Mouse (Mus musculus): Measurements from ENCODE around the gene Slc17a3. TPM values are rescaled to one million over a fixed set of nuclear protein-coding genes. Genes with fewer than 3 reads are reported as not detected.

Gene Slc17a3
- polyA plus RNA-seq, 1 experiment = not detected

DNA sequence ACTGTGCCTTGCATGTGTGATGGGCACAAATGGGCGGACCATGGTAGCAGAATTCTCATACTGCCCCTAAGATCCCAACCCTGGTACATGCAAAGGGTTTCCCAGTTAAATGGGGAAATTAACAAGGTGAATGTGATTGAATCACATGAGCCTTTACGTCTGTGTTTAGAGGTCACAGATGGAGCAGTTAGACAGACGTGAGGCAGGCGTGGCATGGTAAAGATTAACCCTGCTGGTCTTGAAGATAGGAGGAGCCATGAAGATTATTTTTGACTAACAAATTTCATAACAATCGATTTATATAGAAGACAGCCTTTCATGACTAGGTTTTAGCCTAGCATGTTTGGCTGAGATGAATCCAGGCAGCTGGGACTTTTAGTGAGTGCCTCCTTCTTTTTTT, 33.9 kb downstream of the Slc17a3 start:
- DNase-seq (ENCODE audit: low spot score) = no peak

DNA sequence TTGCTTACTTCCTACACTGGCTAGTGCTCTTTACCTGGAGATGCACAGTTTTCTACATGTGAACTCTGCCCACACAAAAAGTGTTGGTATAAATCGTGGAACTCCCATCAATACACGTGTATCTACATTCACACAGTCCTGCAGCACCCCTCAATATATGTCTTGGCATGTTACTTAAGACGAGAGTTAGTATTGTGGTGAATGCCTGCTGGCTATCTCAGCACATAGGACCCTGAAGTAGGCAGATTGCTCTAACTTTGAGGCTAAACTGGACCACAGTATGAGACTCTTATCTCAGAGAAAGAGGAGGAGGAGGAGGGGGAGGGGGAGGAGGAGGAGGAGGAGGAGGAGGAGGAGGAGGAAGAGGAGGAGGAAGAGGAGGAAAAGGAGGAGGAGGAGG, 39.9 kb downstream of the Slc17a3 start:
- DNase-seq (ENCODE audit: low spot score) = no peak

DNA sequence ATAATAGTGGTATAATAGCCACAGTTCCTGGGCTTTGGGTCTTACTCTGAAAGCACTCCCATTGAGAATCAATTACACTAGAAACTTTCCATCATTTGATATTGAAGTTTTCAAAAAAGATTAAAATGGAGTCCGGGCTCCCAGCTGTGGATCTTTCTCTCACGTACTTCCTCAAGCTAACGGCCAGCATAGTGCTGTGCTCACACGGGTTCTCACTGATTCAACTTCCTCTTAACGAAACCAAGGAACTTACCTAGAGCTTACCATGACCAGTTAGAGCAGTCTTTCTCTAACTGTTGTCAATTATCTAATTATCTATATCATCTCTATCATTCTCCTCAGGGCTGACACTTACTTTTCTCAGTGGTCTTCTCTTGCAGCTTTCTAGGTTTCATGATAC, 40.4 kb downstream of the Slc17a3 start:
- DNase-seq (ENCODE audit: low spot score) = no peak

DNA sequence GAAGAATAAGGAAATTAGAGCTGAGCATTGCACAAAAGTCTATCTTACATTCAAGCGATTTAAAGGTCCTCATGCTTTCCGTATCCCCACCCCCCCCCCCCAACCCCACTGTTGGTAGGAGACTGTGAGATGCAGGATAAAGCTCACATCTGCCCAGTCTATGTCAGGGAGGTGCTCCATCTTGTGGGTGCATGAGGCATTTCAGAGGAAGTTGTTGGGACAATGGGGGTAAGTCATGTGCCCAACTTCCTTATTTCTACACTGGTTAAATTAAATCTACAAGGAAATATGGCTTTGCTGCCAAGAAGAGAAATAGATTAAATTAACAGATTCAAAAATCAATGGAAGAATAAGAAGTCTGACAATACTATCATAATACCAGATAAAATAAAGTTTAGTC, 46.3 kb downstream of the Slc17a3 start:
- DNase-seq (ENCODE audit: low spot score) = no peak

DNA sequence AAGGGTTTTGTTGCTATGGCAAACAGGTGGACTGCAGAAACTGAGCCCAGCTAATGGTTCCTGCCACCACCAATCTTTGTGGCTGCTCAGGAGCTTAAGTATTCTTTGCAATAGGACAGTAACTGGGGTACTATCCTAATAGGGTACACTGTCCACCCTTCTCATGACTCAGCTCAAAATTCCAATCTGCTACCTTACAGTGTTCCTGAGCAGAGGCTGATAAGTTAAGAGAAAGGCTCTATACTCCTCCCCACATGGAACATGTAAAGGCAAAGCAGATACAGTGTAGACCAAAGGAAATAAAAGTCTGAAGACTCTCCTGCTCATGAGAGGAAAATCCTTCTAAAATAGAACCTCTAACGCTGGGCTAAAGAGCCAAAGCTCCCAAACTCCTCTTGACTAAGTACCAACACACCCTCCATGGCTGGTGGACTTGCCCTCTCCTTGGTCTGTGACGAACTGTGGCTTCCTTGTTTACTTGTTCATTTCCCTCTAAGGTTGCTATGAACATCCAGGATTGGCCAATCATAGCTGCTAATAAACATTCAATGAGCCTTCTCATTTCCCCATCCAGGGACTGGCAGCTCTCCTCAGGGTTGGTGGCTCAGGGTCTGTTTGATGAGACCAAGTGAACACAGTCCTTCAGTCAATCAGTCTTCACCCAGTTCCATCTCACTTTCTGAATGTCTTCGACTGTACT, 47.9 kb downstream of the Slc17a3 start:
- no peak for DNase-seq (ENCODE audit: low spot score)

DNA sequence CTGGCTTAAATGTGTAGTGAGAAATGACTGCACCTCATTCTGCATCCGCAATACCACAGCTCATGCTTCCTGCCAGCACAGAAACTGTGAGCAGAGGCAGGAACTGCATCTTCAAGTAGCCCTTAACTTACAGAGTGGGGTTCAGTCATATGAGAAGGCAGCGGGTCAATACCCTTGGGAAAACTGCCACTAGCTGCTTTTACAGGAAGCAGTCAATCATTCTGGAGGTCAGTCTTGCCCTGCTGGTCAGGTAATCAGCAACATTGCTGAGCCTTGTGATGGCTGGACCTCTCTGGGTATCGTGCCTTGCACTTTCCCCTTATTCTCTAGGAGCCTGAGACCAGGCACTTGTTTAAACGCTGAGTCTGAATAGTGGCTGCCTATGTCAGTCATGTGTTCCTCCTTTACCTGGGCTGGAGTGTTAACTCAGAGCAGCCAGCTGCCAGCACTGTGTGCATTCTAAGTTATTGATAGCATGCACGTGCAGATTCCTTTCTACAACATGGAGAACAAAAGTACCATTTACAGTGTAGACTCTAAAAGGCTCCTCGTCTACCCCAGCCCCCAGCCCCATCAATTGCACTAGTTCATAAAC, 49.9 kb downstream of the Slc17a3 start:
- no peak for DNase-seq (ENCODE audit: low spot score)

DNA sequence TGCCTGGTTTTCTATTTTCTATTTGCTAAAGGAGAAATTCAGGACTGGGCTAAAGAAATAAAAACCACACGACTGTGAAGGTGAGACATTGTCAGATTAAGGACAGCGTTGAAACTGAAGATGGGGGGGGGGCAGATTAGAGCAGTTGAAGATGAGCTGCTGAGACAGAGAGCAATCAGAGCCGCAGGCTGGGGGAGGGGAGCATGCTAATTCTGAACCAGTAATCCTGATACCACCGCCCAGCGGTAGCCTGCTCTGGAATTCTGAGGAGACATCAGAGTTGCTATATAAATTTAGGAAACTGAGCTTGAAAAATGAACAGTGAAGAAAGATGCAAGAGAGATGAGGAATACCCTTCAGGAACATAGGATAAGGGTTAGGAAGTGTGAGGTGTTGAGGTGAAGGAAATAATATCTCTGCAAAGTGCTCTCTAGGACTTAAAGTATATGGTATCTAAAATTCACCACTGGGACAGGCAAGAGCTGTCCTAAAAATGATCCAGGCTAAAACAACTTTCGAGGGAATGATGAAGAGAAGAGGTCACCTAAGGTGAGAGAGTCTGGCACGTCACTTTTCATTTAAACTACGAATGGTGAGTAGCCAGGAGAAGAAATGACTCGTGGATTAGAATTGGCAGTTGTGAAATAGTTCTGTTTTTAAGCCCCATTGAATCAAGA, 53.5 kb downstream of the Slc17a3 start:
- DNase-seq (ENCODE audit: low spot score) = no peak

DNA sequence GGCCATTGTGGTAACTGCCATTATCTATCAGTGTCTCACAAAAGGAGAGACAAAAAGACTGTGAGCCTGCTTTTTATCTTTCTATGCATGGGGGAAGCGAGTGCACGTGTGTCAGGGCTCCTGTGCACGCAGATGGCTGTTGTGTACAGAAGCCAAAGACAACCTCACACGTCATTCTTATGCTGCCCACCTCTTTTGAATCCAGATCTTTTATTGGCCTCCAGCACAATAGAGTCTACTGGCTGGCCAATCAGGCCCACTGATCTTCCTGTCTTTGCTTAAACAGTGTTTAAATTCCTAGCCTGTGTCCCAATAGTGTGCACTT, 54.0 kb downstream of the Slc17a3 start:
- no peak for DNase-seq (ENCODE audit: low spot score)

DNA sequence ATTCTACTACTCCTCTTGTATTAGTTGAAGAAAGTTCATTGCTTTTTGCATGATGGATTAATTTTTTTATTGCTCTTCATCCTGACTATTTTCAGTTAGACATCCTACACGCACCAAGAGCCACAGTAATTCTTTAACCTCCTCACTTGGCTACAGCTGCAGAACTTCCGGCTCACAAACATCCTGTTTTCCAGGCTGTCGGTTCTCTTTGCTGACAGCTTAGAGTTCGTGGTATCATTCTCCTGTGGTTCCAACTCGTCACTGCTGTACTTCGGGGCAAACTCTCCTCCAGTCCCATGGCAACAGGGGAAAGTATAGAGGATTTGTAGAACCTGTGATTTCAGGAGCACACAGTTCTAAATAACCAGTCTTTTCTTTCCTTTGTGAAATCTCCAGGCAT, 59.0 kb downstream of the Slc17a3 start:
- DNase-seq (ENCODE audit: low spot score) = no peak

DNA sequence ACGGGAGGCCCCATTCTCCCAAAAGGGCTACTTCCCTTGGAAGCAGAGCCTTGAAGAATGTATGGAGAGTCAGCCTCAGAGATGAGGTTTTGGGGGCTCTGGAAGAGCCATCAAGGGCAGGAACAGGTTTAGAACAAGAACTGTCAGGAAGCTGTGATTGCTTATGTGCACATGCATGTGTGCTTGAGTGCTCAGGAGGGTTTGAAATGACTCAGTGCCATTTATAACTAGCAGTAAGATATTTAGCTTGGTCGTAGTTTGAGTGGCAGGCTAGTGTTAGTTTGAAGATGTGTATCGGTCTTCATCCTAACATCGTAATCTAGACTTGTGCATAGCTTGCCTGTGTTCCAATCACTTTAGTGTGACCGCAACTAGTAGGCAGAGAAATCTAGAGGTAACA, 67.7 kb downstream of the Slc17a3 start:
- DNase-seq (ENCODE audit: low spot score) = no peak

DNA sequence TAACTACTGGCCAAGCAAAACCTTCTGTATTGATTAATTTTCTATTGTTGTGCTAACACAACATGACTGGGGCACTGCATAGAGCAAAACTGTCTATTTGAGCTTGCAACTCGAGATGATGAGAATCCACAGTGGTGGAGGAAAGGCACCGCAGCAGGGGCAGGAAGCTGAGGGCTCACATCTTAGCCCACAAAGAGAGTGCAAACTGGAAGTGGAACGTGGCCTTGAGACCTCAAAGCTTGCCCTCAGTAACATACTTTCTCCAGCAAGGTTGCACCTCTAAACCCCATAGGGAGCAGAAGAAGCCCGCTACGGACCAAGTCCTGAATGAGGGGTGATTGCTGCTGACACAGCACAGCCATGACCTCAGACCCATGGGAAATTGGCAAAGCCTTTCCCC, 70.9 kb downstream of the Slc17a3 start:
- DNase-seq (ENCODE audit: low spot score) = no peak

Other genes starting within 250 kb of the Slc17a3 start
- 2.6 and 3.4 TPM in 2 replicates for gene Hist1h2be, start 218.3 kb upstream of the Slc17a3 start, polyA plus RNA-seq (2012; rRNA removed)
- gene Hist1h1e, start 216.9 kb upstream of the Slc17a3 start, polyA plus RNA-seq (2012; rRNA removed) = 1.1 and 2.4 TPM in 2 replicates
- gene Hist1h2ac, start 155.5 kb upstream of the Slc17a3 start, polyA plus RNA-seq (2012; rRNA removed) = 0.45 and 0.86 TPM in 2 replicates
- gene Hist1h2bc, start 155.2 kb upstream of the Slc17a3 start, polyA plus RNA-seq (2012; rRNA removed) = 193 and 203 TPM in 2 replicates
- gene Hist1h1t, start 143.6 kb upstream of the Slc17a3 start, polyA plus RNA-seq (2012; rRNA removed) = not detected in 2 replicates
- 0.47 and 1.7 TPM in 2 replicates for gene Hist1h4c, start 141.0 kb upstream of the Slc17a3 start, polyA plus RNA-seq (2012; rRNA removed)
- 13.8 and 14.8 TPM in 2 replicates for gene Hfe, start 128.6 kb upstream of the Slc17a3 start, polyA plus RNA-seq (2012; rRNA removed)
- gene Hist1h1c, start 100.6 kb upstream of the Slc17a3 start, polyA plus RNA-seq (2012; rRNA removed) = 125 and 170 TPM in 2 replicates
- 0.48 and 0.84 TPM in 2 replicates for gene Hist1h3c, start 93.8 kb upstream of the Slc17a3 start, polyA plus RNA-seq (2012; rRNA removed)
- gene Hist1h2bb, start 92.7 kb upstream of the Slc17a3 start, polyA plus RNA-seq (2012; rRNA removed) = 0.43 and 0.49 TPM in 2 replicates
- 0.60 TPM in 1 of 2 replicates, not detected in the other for gene Hist1h2ab, start 88.3 kb upstream of the Slc17a3 start, polyA plus RNA-seq (2012; rRNA removed)
- gene Hist1h3b, start 87.2 kb upstream of the Slc17a3 start, polyA plus RNA-seq (2012; rRNA removed) = 0.48 and 0.52 TPM in 2 replicates
- gene Hist1h4b, start 82.4 kb upstream of the Slc17a3 start, polyA plus RNA-seq (2012; rRNA removed) = 0.75 and 0.94 TPM in 2 replicates
- 0.48 and 1.2 TPM in 2 replicates for gene Hist1h4a, start 78.2 kb upstream of the Slc17a3 start, polyA plus RNA-seq (2012; rRNA removed)
- 0.34 and 0.66 TPM in 2 replicates for gene Hist1h3a, start 77.0 kb upstream of the Slc17a3 start, polyA plus RNA-seq (2012; rRNA removed)
- not detected in 2 replicates for gene Hist1h1a, start 75.8 kb upstream of the Slc17a3 start, polyA plus RNA-seq (2012; rRNA removed)
- 0.25 and 0.36 TPM in 2 replicates for gene Trim38, start 69.5 kb upstream of the Slc17a3 start, polyA plus RNA-seq (2012; rRNA removed)
- gene Slc17a2, start 32.4 kb upstream of the Slc17a3 start, polyA plus RNA-seq (2012; rRNA removed) = not detected in 2 replicates
- not detected in 2 replicates for gene Slc17a1, start 28.3 kb downstream of the Slc17a3 start, polyA plus RNA-seq (2012; rRNA removed)
- 0.04 and 0.06 TPM in 2 replicates for gene Slc17a4, start 75.6 kb downstream of the Slc17a3 start, polyA plus RNA-seq (2012; rRNA removed)
- not detected in 2 replicates for gene Hist1h2ba, start 94.7 kb downstream of the Slc17a3 start, polyA plus RNA-seq (2012; rRNA removed)
- not detected in 2 replicates for gene Hist1h2aa, start 95.0 kb downstream of the Slc17a3 start, polyA plus RNA-seq (2012; rRNA removed)
- not detected in 2 replicates for gene Scgn, start 151.8 kb downstream of the Slc17a3 start, polyA plus RNA-seq (2012; rRNA removed)

Measured in urinary bladder, adult 2 months (tissue).